In genomic region chr7:90540811-90541323, GRCm38 (mm10) we compare ENCODE assay signal across 20 mouse cellular contexts.
DNase-seq lines count a peak whose midpoint lies in the region; ATAC-seq and TF ChIP-seq lines count a peak whose summit lies in the region.
"Had no signal": no experiment of that assay in that cellular context is flagged by ENCODE, and none has a peak within 500 bp of the region (broad histone marks: within the 10 kb centered on the region; RNA-seq: fewer than 3 reads in every experiment).

No protein-coding gene starts in this region.

- H3K27me3 ChIP-seq in heart, embryonic 11.5 days (ENCODE audit: control insufficient read depth, insufficient read depth, low read length): no peaks in the 10 kb centered on the region
- no peaks in the 10 kb centered on the region for H3K27me3 ChIP-seq in ES-Bruce4 (ENCODE audit: control insufficient read depth, insufficient read depth, low read length, poor library complexity, severe bottlenecking)
- H3K27me3 ChIP-seq: embryonic facial prominence, embryonic 12.5 days; forebrain, embryonic 12.5 days; heart, embryonic 13.5 days; intestine, embryonic 15.5 days had no signal

- no peaks in the 10 kb centered on the region for H3K4me1 ChIP-seq in heart, embryonic 11.5 days (ENCODE audit: control insufficient read depth, insufficient read depth, low read length)
- H3K4me1 ChIP-seq in ES-Bruce4 (ENCODE audit: control insufficient read depth, insufficient read depth, low read length): peaks cover 4% of the 10 kb centered on the region
- H3K4me1 ChIP-seq: embryonic facial prominence, embryonic 12.5 days; heart, embryonic 13.5 days; intestine, embryonic 15.5 days had no signal

- no peak overlapping the region for H3K4me2 ChIP-seq in heart, embryonic 11.5 days
- H3K4me2 ChIP-seq: embryonic facial prominence, embryonic 12.5 days; forebrain, embryonic 12.5 days; heart, embryonic 13.5 days; hindbrain, embryonic 14.5 days; intestine, embryonic 15.5 days had no signal

- peak; percentile 89 for DNase-seq in heart, adult 11 months
- DNase-seq in 3T3-L1 (ENCODE audit: low read depth, low spot score): peak; percentile 2
- peak; percentile 79 for DNase-seq in R1 (ENCODE audit: low read depth, low spot score)
- no peak for DNase-seq in thymus, postnatal 4 days
- no peak for DNase-seq in left cerebral cortex, adult 11 months (ENCODE audit: low spot score)
- DNase-seq: adrenal gland, postnatal 14 days; cerebellum, adult 11-12 months; cerebellum, adult 9-10 months; cerebellum, postnatal 25 days; gastrocnemius, postnatal 14 days; kidney, adult 18-20 months had no signal

- peak; percentile 77; the same call in 1 of the 2 replicates for TF ChIP-seq EP300 in ES-Bruce4 (IDR thresholded peaks at IDR 0.05; ENCODE audit: insufficient read depth, low read depth, low read length)

- TF ChIP-seq POLR2A in ES-Bruce4 (IDR thresholded peaks at IDR 0.05; ENCODE audit: insufficient read depth, low read length): no peak

- H3K4me3 ChIP-seq in heart, embryonic 11.5 days (ENCODE audit: low read depth, low read length): no peak overlapping the region
- H3K4me3 ChIP-seq in ES-Bruce4 (ENCODE audit: low read depth, low read length): no peak overlapping the region
- H3K4me3 ChIP-seq: embryonic facial prominence, embryonic 12.5 days; forebrain, embryonic 12.5 days; heart, embryonic 13.5 days; hindbrain, embryonic 10.5 days; intestine, embryonic 15.5 days had no signal

- H3K27ac ChIP-seq in heart, embryonic 11.5 days (ENCODE audit: low read depth, low read length): no peak overlapping the region
- peak overlapping the region; percentile 95 for H3K27ac ChIP-seq in ES-Bruce4 (ENCODE audit: insufficient read depth, low read length)
- H3K27ac ChIP-seq: embryonic facial prominence, embryonic 12.5 days; forebrain, embryonic 12.5 days; heart, embryonic 13.5 days; hindbrain, embryonic 10.5 days; hindbrain, embryonic 14.5 days; intestine, embryonic 15.5 days had no signal

- no peaks in the 10 kb centered on the region for H3K36me3 ChIP-seq in heart, embryonic 11.5 days (ENCODE audit: control insufficient read depth, insufficient read depth, low read length)
- no peaks in the 10 kb centered on the region for H3K36me3 ChIP-seq in ES-Bruce4 (ENCODE audit: control insufficient read depth, insufficient read depth, low read length, poor library complexity, severe bottlenecking)
- H3K36me3 ChIP-seq: embryonic facial prominence, embryonic 12.5 days; forebrain, embryonic 12.5 days; heart, embryonic 13.5 days; hindbrain, embryonic 10.5 days; intestine, embryonic 15.5 days had no signal

- ATAC-seq in heart, embryonic 11.5 days (replicated peaks; ENCODE audit: insufficient number of reproducible peaks, low FRiP score, low TSS enrichment): no peak
- ATAC-seq: activated CD4-positive, CD25-positive, alpha-beta regulatory T cell, adult 4 months; intestine, embryonic 15.5 days had no signal

- 72% methylated on average over 2 of the region's 2 CpGs for WGBS in heart, embryonic 11.5 days (ENCODE audit: insufficient replicate concordance)

- H3K9me3 ChIP-seq in heart, embryonic 11.5 days (replicated peaks; ENCODE audit: control insufficient read depth, low read length): no peaks in the 10 kb centered on the region
- peaks cover 9% of the 10 kb centered on the region for H3K9me3 ChIP-seq in ES-Bruce4 (replicated peaks; ENCODE audit: control insufficient read depth, insufficient read depth, low read length, poor library complexity, severe bottlenecking)
- H3K9me3 ChIP-seq: embryonic facial prominence, embryonic 12.5 days; forebrain, embryonic 12.5 days; heart, embryonic 13.5 days; hindbrain, embryonic 10.5 days; intestine, embryonic 15.5 days had no signal

- no peak overlapping the region for H3K9ac ChIP-seq in heart, embryonic 11.5 days (ENCODE audit: low read depth, low read length)
- no peak overlapping the region for H3K9ac ChIP-seq in ES-Bruce4 (ENCODE audit: low read depth, poor library complexity, severe bottlenecking)
- H3K9ac ChIP-seq: embryonic facial prominence, embryonic 12.5 days; forebrain, embryonic 12.5 days; heart, embryonic 13.5 days; hindbrain, embryonic 14.5 days; intestine, embryonic 15.5 days had no signal

- no peak for TF ChIP-seq CTCF in ES-Bruce4 (IDR thresholded peaks at IDR 0.05; ENCODE audit: low read depth, low read length)

Comparison
In these comparisons a context has a peak if more than half of its experiments do, and no peak if none do; other contexts are left out.
1. DNase-seq: peak in heart, adult 11 months (single experiment), 3T3-L1 (single experiment) and R1 (single experiment); none in thymus, postnatal 4 days (single experiment) and left cerebral cortex, adult 11 months (single experiment).